Mouse (Mus musculus): ENCODE measurements at regions not wholly inside any gene's neighbourhood (a gene's known extent, or its start where the extent isn't known, plus 50 kb on each side); places are given as distances from the start of the nearest gene placed in this dataset.

GRCm38 (mm10) chr1:50836123-50836522 is 64.3 kb upstream of the Tmeff2 start:
- Histone ChIP-seq H3K36me3 (ENCODE audit: insufficient read depth, low read length) (no peaks in the 10 kb centered on the region), H3K4me3 (ENCODE audit: low read depth, low read length) (no peak overlapping the region), H3K4me1 (ENCODE audit: insufficient read depth, low read depth, low read length) (no peaks in the 10 kb centered on the region), H3K27me3 (replicated peaks; ENCODE audit: insufficient read depth, low read length) (no peaks in the 10 kb centered on the region), H3K27ac (ENCODE audit: low read length) (no peak overlapping the region), H3K9me3 (ENCODE audit: low read length) (no peaks in the 10 kb centered on the region), H3K9ac (replicated peaks; ENCODE audit: low read depth) (no peak overlapping the region), H3K4me2 (replicated peaks; ENCODE audit: low read depth, low read length) (no peak overlapping the region)
- TF ChIP-seq CTCF (IDR thresholded peaks at IDR 0.05) (no peak), EP300 (IDR thresholded peaks at IDR 0.05) (no peak)
- no peak for DNase-seq (ENCODE audit: low spot score)
- no peak for ATAC-seq
- WGBS: 58% methylated on average over 6 of the region's 6 CpGs

GRCm38 (mm10) chr1:50847156-50847555 is 53.3 kb upstream of the Tmeff2 start:
- Histone ChIP-seq H3K27me3 (replicated peaks; ENCODE audit: insufficient read depth, low read length) (no peaks in the 10 kb centered on the region), H3K36me3 (ENCODE audit: insufficient read depth, low read length) (no peaks in the 10 kb centered on the region), H3K4me1 (ENCODE audit: insufficient read depth, low read depth, low read length) (no peaks in the 10 kb centered on the region), H3K27ac (ENCODE audit: low read length) (no peak overlapping the region), H3K9ac (replicated peaks; ENCODE audit: low read depth) (no peak overlapping the region), H3K4me3 (ENCODE audit: low read depth, low read length) (no peak overlapping the region), H3K4me2 (replicated peaks; ENCODE audit: low read depth, low read length) (no peak overlapping the region), H3K9me3 (ENCODE audit: low read length) (no peaks in the 10 kb centered on the region)
- ATAC-seq (no peak), DNase-seq (ENCODE audit: low spot score) (no peak)
- TF ChIP-seq EP300 (IDR thresholded peaks at IDR 0.05) (no peak), CTCF (IDR thresholded peaks at IDR 0.05) (no peak)
- 65% methylated on average over 1 of the region's 1 CpGs for WGBS
